Mouse (Mus musculus): ENCODE measurements at regions not wholly inside any gene's neighbourhood (a gene's known extent, or its start where the extent isn't known, plus 50 kb on each side); places are given as distances from the start of the nearest gene placed in this dataset.

GRCm38 (mm10) chr6:106991586-106991985, 191.7 kb upstream of the Crbn start:
- TF ChIP-seq CTCF (IDR thresholded peaks at IDR 0.05; ENCODE audit: borderline replicate concordance, insufficient read depth, low read depth, low read length) (no peak), POLR2A (IDR thresholded peaks at IDR 0.05; ENCODE audit: borderline replicate concordance, insufficient read depth, low read length) (no peak)
